Mouse (Mus musculus): Measurements from ENCODE around the gene Chrna10.

Gene Chrna10

GRCm38 (mm10) chr7:102084041-102084696 lies 32.5 kb downstream of the Chrna10 start:
- in situ Hi-C loops (cut with MboI; ENCODE audit: unreplicated experiment in 2 of 2), result loop anchor here (5.0 to 25.0 kb wide), 5 partner anchors 167 to 1122 kb away; partner anchors contain the start of genes Gm45837 (in 1 of the 2), P2ry2 (in 1 of the 2), P2ry6 (in 1 of the 2) and Pde2a (in 1 of the 2)

GRCm38 (mm10) chr7:102082816-102083215 lies 33.8 kb downstream of the Chrna10 start, which contains the start of gene Trpc2:
TSS of gene Trpc2 (plus strand) at chr7:102083116.
- in situ Hi-C loops (cut with MboI; ENCODE audit: unreplicated experiment in 2 of 2), result loop anchor here (5.0 to 25.0 kb wide), 5 partner anchors 166 to 1121 kb away; partner anchors contain the start of genes Gm45837 (in 1 of the 2), P2ry2 (in 1 of the 2), P2ry6 (in 1 of the 2) and Pde2a (in 1 of the 2)

GRCm38 (mm10) chr7:102081784-102082183 lies 34.8 kb downstream of the Chrna10 start:
- in situ Hi-C loops (cut with MboI; ENCODE audit: unreplicated experiment in 2 of 2), result loop anchor here (5.0 to 25.0 kb wide), 5 partner anchors 164 to 1119 kb away; partner anchors contain the start of genes Gm45837 (in 1 of the 2), P2ry2 (in 1 of the 2), P2ry6 (in 1 of the 2) and Pde2a (in 1 of the 2)

GRCm38 (mm10) chr7:102080311-102080710 lies 36.3 kb downstream of the Chrna10 start:
- in situ Hi-C loops (cut with MboI; ENCODE audit: unreplicated experiment in 2 of 2), result loop anchor here (5.0 to 25.0 kb wide), 5 partner anchors 163 to 1118 kb away; partner anchors contain the start of genes Gm45837 (in 1 of the 2), P2ry2 (in 1 of the 2), P2ry6 (in 1 of the 2) and Pde2a (in 1 of the 2)

- in situ Hi-C loops (cut with MboI; ENCODE audit: unreplicated experiment in 2 of 2), result loop anchor here (5.0 to 25.0 kb wide), 7 partner anchors 81 to 1116 kb away; partner anchors contain the start of genes Clpb (in 2 of the 2), Gm45837 (in 1 of the 2), P2ry2 (in 1 of the 2) and P2ry6 (in 1 of the 2)
Measured at GRCm38 (mm10) chr7:102078517-102078916, 38.1 kb downstream of the Chrna10 start.

GRCm38 (mm10) chr7:102076714-102077296 lies 39.8 kb downstream of the Chrna10 start:
- in situ Hi-C loops (cut with MboI; ENCODE audit: unreplicated experiment in 2 of 2), result loop anchor here (5.0 to 25.0 kb wide), 7 partner anchors 80 to 1115 kb away; partner anchors contain the start of genes Clpb (in 2 of the 2), Gm45837 (in 1 of the 2), P2ry2 (in 1 of the 2) and P2ry6 (in 1 of the 2)

GRCm38 (mm10) chr7:102066363-102066762 lies 50.3 kb downstream of the Chrna10 start:
- in situ Hi-C loops (cut with MboI; ENCODE audit: unreplicated experiment in 2 of 2), result loop anchor here in 1 of 2 experiments (5.0 kb wide), 1 partner anchor 69 kb away; no protein-coding TSS in a partner anchor

- in situ Hi-C loops (cut with MboI; ENCODE audit: unreplicated experiment in 2 of 2), result loop anchor here in 1 of 2 experiments (5.0 kb wide), 1 partner anchor 68 kb away; no protein-coding TSS in a partner anchor
Measured at GRCm38 (mm10) chr7:102065046-102065891, 51.4 kb downstream of the Chrna10 start, which contains the start of the genes Rnf121, Xndc1 and Xntrpc. TSS of gene Rnf121 (minus strand) at chr7:102065469. TSS of gene Xndc1 (plus strand) at chr7:102065511. TSS of gene Xntrpc (plus strand) at chr7:102065713.

GRCm38 (mm10) chr7:102064655-102065045 lies 52.0 kb downstream of the Chrna10 start:
- in situ Hi-C loops (cut with MboI; ENCODE audit: unreplicated experiment in 2 of 2), result loop anchor here in 1 of 2 experiments (5.0 kb wide), 1 partner anchor 67 kb away; no protein-coding TSS in a partner anchor

GRCm38 (mm10) chr7:102063891-102064290 lies 52.7 kb downstream of the Chrna10 start:
- in situ Hi-C loops (cut with MboI; ENCODE audit: unreplicated experiment in 2 of 2), result no loop called here

GRCm38 (mm10) chr7:102062203-102062602 lies 54.4 kb downstream of the Chrna10 start:
- in situ Hi-C loops (cut with MboI; ENCODE audit: unreplicated experiment in 2 of 2), result no loop called here

- in situ Hi-C loops (cut with MboI; ENCODE audit: unreplicated experiment in 2 of 2), result no loop called here
Measured at GRCm38 (mm10) chr7:102061353-102061752, 55.3 kb downstream of the Chrna10 start.

Measured in v-Abl transformed pro-B cells (cell line).